Mouse (Mus musculus) granulocyte monocyte progenitor cell, adult 5-6 weeks (primary cell): ENCODE measurements around the gene Crk. TPM values are rescaled to one million over a fixed set of nuclear protein-coding genes. Genes with fewer than 3 reads are reported as not detected.

Source experiments
- ATAC-seq: replicated peaks from 2 replicates; pipeline ENCODE4 v1.8.0; 2016; ENCODE audit warnings: mild to moderate bottlenecking, moderate TSS enrichment, inconsistent platforms; ENCODE audit not compliant: poor library complexity, severe bottlenecking
- total RNA-seq, 2 experiments: library from RNA; stranded (forward) in 1 of 2; stranded (reverse) in 1 of 2; fragments of 200-712, 200-1000 nt in 1 of 2; fragments of >200 nt in 1 of 2; fragmentation: Nextera tagmentation in 1 of 2; gene quantifications; 2 replicates each; pipeline ENCODE4 v1.2.3; 2014 to 2017

Gene Crk
- total RNA-seq, 2 experiments from 2014 or later, result 31.7 to 38.1 TPM

DNA sequence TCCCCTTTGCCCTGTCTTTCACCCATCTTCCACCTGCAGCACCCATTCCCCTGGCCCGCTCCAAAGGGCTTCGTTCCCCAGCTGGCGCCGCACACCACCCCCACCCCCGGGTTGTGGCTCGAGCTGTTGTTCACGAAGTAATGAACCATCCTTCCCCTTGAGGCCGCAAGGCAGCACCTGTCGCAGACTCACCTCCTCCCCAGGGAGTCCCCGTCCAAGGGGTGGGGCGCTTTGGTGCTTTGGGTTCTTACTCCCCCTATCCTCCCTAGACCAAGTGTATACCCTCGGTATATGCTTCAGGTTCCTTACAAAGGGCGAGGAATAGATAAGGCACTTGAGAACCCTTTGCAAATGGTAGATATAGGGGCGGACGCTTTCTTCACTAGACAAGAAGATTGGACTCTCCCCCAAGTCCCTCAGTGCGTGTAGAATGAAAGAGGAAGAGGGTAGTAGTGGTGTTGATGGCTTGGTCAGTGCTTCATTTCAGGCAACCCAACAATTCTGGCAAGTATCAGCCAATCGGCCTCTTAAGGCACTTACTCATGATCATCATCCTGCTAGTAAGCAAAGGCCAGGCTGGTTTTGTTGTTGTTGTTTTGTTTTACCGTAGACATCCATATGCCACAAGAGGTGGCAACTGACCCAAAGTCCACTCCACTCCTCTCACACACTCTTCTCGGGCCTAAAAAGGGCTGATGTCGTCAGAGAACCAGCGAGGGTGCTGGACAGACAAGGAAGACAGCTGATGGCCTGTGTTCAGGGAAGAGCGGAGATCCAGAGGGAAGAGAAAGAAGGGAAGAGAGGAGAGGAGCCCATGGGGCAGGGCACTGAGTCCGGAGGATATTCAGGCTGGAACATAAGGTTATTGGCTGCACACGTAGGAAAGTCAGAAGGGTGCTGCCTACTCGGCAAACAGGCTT is 24.3 kb upstream of the Crk start:
- ATAC-seq, result no peak

GRCm38 (mm10) chr11:75655621-75656545 is 23.2 kb upstream of the Crk start:
- ATAC-seq, result peak; percentile 16

GRCm38 (mm10) chr11:75656621-75657590 is 22.2 kb upstream of the Crk start:
- no peak for ATAC-seq

- no peak for ATAC-seq
Observed at GRCm38 (mm10) chr11:75657841-75658240, 21.2 kb upstream of the Crk start.

- ATAC-seq, result no peak
Observed at GRCm38 (mm10) chr11:75658311-75658710, 20.7 kb upstream of the Crk start.

GRCm38 (mm10) chr11:75658996-75659750 is 19.9 kb upstream of the Crk start:
- ATAC-seq, result peak; percentile 23; the same call in 1 of the 2 replicates

DNA sequence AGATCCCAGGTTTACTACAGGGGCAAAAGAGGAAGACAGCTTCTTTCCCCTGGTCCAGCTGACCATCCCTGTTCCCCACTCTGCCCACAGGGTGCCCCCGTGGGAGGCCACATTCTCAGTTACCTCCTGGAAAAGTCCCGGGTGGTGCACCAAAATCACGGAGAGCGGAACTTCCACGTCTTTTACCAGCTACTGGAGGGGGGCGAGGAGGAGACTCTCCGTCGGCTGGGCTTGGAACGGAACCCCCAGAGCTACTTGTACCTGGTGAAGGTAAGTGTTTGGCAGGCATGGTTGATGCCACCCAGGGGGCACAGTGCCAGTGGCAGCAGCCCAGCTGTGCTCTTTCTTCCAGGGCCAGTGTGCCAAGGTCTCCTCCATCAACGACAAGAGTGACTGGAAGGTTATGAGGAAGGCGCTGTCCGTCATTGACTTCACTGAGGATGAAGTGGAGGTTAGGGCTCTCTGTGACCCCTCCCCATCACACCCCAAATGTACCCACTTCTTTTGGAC is 18.9 kb upstream of the Crk start:
- ATAC-seq, result no peak

DNA sequence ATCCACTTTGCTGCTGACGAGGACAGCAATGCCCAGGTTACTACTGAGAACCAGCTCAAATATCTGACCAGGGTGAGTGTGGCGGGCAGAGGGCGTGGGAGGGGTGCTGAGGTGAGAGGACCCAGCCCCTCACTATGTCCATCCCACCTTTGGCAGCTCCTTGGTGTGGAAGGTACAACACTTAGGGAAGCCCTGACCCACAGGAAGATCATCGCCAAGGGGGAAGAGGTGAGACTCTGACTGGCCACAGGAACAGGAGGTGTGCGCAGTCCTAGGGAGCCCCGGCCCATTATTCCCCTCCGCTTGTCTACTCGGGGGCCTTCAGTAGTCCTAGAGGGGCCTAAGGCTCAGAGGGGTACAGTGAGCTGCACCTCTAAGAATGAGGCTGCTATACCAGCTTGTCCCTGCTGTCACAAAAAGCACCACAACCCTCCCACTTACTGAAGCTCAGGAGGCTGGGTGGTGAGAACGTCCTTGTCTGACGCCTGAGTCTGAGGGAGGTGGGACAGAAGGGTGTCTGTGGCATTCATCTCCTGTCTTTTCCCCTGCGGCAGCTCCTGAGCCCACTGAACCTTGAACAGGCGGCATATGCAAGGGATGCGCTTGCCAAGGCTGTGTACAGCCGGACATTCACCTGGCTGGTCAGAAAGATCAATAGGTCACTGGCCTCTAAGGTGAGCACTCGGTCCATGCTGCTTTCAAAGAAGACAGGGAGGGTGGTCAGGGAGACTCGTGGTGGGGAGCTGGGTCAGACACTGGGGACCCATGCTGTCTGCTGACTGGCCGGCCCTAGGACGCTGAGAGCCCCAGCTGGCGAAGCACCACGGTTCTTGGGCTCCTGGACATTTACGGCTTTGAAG is 17.9 kb upstream of the Crk start:
- no peak for ATAC-seq

DNA sequence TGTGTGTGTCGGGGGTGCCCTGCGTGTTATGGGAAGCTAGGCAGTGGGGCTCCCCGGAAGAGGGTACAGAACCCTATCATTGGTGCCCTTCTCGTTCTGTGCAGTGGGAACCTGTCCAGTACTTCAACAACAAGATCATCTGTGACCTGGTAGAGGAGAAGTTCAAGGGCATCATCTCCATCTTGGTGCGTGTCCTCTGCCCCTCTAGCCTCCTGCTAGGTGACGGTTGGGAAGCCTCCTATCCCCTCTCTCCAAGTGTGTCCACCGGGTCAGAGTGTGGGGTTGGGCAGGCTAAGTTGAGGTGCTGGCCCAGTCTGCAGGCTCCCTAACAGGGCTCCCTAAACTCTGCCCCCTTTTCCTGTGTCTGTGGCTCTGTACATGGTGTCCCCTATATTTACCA is 16.9 kb upstream of the Crk start:
- ATAC-seq, result no peak

- ATAC-seq, result no peak
Observed at GRCm38 (mm10) chr11:75666296-75666695, 12.8 kb upstream of the Crk start.

GRCm38 (mm10) chr11:75668621-75669020 is 10.4 kb upstream of the Crk start:
- peak; percentile 34; the same call in 1 of the 2 replicates for ATAC-seq

DNA sequence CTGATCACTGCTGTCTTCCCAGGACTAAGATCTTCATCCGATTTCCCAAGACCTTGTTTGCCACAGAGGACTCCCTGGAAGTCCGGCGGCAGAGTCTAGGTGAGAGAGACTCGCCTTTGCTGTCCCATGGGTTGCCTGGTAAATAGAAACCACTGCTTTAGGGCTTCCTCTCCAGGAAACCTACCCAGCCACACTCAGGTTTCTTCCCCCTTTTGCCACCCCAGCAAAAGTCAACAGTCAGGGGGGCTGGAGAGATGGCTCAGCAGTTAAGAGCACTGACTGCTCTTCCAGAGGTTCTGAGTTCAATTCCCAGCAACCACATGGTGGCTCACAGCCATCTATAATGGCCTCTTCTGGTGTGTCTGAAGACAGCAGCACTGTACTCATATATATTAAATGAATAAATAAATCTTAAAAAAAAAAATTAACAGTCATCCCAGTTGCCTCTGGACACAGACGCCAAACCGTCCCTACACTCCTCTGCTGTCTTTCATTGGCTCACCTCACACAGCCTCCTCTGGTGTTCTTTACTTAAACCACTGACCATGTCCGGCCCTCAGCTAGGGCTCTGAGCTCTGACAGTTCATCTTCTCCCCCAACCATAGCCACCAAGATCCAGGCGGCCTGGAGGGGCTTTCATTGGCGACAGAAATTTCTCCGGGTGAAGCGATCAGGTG is 9.7 kb upstream of the Crk start:
- ATAC-seq, result peak; percentile 25; the same call in 1 of the 2 replicates

DNA sequence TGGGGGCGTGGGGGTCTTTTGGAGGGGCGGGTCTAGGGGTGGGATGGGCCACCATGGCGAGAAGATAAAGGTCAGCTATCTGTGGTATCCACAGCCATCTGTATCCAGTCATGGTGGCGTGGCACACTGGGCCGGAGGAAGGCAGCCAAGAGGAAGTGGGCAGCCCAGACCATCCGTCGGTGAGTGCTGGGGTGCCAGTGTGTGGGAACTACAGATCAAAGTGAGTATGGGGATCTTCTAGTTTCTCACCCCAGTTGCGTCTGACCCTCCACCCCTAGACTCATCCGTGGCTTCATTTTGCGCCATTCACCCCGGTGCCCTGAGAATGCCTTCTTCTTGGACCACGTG is 9.2 kb upstream of the Crk start:
- ATAC-seq, result peak; percentile 74

GRCm38 (mm10) chr11:75671426-75672180 is 7.5 kb upstream of the Crk start:
- no peak for ATAC-seq

- ATAC-seq, result no peak
Observed at GRCm38 (mm10) chr11:75673411-75673810, 5.6 kb upstream of the Crk start.

GRCm38 (mm10) chr11:75674875-75675274 is 4.2 kb upstream of the Crk start:
- no peak for ATAC-seq
